Mouse (Mus musculus) limb, embryonic 12.5 days (tissue): ENCODE results near the gene Olfr789. TPM values are rescaled to one million over a fixed set of nuclear protein-coding genes. Genes with fewer than 3 reads are reported as not detected.

Experiments
- ATAC-seq: fragments of 200-750 bp; cut with Nextera tagmentation; 2 replicates; pipeline ENCODE4 v1.8.0; 2017; ENCODE audit warnings: low read depth, moderate TSS enrichment; ENCODE audit not compliant: insufficient number of reproducible peaks, insufficient read depth, low FRiP score, low TSS enrichment
- H3K27ac ChIP-seq: fragments of 300-500 bp; sonication (generic); 2 replicates; pipeline ENCODE4 v1.5.1; 2016; ENCODE audit warnings: mild to moderate bottlenecking, moderate library complexity
- H3K27me3 ChIP-seq: fragments of 300-500 bp; sonication (generic); 2 replicates; pipeline ENCODE4 v1.6.1; 2016; ENCODE audit warnings: mild to moderate bottlenecking, moderate library complexity
- H3K36me3 ChIP-seq: fragments of 300-500 bp; sonication (generic); 2 replicates; pipeline ENCODE4 v1.6.1; 2016; ENCODE audit warnings: mild to moderate bottlenecking, moderate library complexity
- H3K4me1 ChIP-seq: fragments of 300-500 bp; sonication (generic); replicated peaks from 2 replicates; pipeline ENCODE4 v1.6.1; 2016
- H3K4me2 ChIP-seq: fragments of 300-500 bp; sonication (generic); 2 replicates; pipeline ENCODE4 v1.6.1; 2016; ENCODE audit warnings: mild to moderate bottlenecking, moderate library complexity
- H3K4me3 ChIP-seq: fragments of 300-500 bp; sonication (generic); replicated peaks from 2 replicates; pipeline ENCODE4 v1.5.1; 2016; ENCODE audit warnings: mild to moderate bottlenecking
- H3K9ac ChIP-seq: fragments of 300-500 bp; sonication (generic); replicated peaks from 2 replicates; pipeline ENCODE4 v1.6.1; 2016; ENCODE audit warnings: mild to moderate bottlenecking, moderate library complexity
- H3K9me3 ChIP-seq: fragments of 300-500 bp; sonication (generic); 2 replicates; pipeline ENCODE4 v1.6.1; 2016; ENCODE audit warnings: mild to moderate bottlenecking, moderate library complexity
- WGBS: fragments of 180-500 bp; shearing (Covaris S2); methylation state at CpG from one replicate; pipeline ENCODE4 v1.1.7; 2016; 5-methylcytosine and 5-hydroxymethylcytosine counted together
- polyA plus RNA-seq: library from polyadenylated mRNA; unstranded; fragments of >200 nt; fragmentation: Nextera tagmentation; extraction: Ambion mirVana; gene quantifications from 2 replicates; pipeline ENCODE4 v1.2.1, GENCODE M21; 2016

Gene Olfr789
- polyA plus RNA-seq = not detected in 2 replicates

DNA sequence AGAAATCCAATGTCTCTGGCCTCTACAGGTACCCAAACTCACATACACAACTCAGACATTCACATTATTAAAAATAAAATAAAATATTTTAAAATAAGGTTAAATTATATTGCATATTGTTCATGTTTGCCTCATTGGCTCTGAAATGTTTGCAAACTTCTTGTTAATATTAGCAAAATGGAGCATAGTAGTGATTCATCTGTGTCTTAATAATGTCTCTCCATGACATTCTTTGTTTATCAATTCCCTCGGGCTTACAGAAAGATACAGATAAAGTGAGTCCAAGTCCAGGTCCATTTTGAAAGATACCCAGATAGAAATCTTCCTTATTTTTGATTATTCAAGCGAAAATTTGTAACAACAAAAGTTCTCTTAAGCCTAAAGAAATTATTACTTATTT is at the start of gene Olfr789:
Gene Olfr789 (plus strand): TSS at position 301 of the 400 bp plus-strand sequence.
- Histone ChIP-seq H3K9me3 (no peaks in the 10 kb centered on the region), H3K4me2 (no peak within 1 kb of the TSS), H3K36me3 (no peaks in the 10 kb centered on the region), H3K9ac (no peak within 1 kb of the TSS), H3K27me3 (no peaks in the 10 kb centered on the region), H3K27ac (no peak within 1 kb of the TSS), H3K4me1 (no peaks in the 10 kb centered on the region), H3K4me3 (no peak within 1 kb of the TSS)
- ATAC-seq = no peak
- 67% methylated on average over 2 of the region's 2 CpGs for WGBS

GRCm38 (mm10) chr10:129461562-129461961 is 23.0 kb upstream of the Olfr789 start, which contains the start of gene Olfr787:
Gene Olfr787, plus strand, starts transcription at chr10:129461862.
- ATAC-seq = no peak
- Histone ChIP-seq H3K27ac (no peak within 1 kb of the TSS), H3K4me2 (no peak within 1 kb of the TSS), H3K4me3 (no peak within 1 kb of the TSS), H3K4me1 (no peaks in the 10 kb centered on the region), H3K9me3 (no peaks in the 10 kb centered on the region), H3K36me3 (no peaks in the 10 kb centered on the region), H3K9ac (no peak within 1 kb of the TSS), H3K27me3 (no peaks in the 10 kb centered on the region)
- WGBS = 83% methylated on average over 3 of the region's 3 CpGs

GRCm38 (mm10) chr10:129470698-129471097 is 13.9 kb upstream of the Olfr789 start, which contains the start of gene Olfr788:
Gene Olfr788, plus strand, starts transcription at chr10:129470998.
- Histone ChIP-seq H3K27ac (no peak within 1 kb of the TSS), H3K27me3 (no peaks in the 10 kb centered on the region), H3K9ac (no peak within 1 kb of the TSS), H3K9me3 (no peaks in the 10 kb centered on the region), H3K4me1 (no peaks in the 10 kb centered on the region), H3K4me3 (no peak within 1 kb of the TSS), H3K36me3 (no peaks in the 10 kb centered on the region), H3K4me2 (no peak within 1 kb of the TSS)
- ATAC-seq = no peak

DNA sequence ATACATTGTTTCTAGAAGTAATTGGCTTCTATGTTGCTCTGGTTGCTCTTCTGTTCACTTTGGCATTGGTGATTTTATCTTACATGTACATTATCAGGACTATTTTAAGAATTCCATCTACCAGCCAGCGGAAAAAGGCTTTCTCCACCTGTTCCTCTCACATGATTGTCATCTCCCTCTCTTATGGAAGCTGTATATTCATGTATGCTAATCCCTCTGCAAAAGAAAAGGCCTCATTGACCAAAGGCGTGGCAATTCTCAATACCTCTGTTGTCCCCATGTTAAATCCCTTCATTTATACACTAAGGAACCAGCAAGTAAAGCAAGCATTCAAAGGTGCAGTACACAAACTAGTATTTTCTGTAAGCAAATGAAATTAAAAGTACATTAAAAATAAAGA is 11.3 kb upstream of the Olfr789 start:
- Histone ChIP-seq H3K4me3 (no peak overlapping the region), H3K36me3 (no peaks in the 10 kb centered on the region), H3K9ac (no peak overlapping the region), H3K9me3 (no peaks in the 10 kb centered on the region), H3K4me1 (no peaks in the 10 kb centered on the region), H3K27ac (no peak overlapping the region), H3K27me3 (no peaks in the 10 kb centered on the region), H3K4me2 (no peak overlapping the region)
- 67% methylated on average over 2 of the region's 2 CpGs for WGBS
- no peak for ATAC-seq

GRCm38 (mm10) chr10:129473723-129474122 is 10.8 kb upstream of the Olfr789 start:
- H3K36me3 ChIP-seq = no peaks in the 10 kb centered on the region
- H3K27ac ChIP-seq = no peak overlapping the region
- no peaks in the 10 kb centered on the region for H3K27me3 ChIP-seq
- H3K4me3 ChIP-seq = no peak overlapping the region
- H3K9ac ChIP-seq = no peak overlapping the region
- H3K9me3 ChIP-seq = no peaks in the 10 kb centered on the region
- H3K4me2 ChIP-seq = no peak overlapping the region
- ATAC-seq = no peak
- H3K4me1 ChIP-seq = no peaks in the 10 kb centered on the region

DNA sequence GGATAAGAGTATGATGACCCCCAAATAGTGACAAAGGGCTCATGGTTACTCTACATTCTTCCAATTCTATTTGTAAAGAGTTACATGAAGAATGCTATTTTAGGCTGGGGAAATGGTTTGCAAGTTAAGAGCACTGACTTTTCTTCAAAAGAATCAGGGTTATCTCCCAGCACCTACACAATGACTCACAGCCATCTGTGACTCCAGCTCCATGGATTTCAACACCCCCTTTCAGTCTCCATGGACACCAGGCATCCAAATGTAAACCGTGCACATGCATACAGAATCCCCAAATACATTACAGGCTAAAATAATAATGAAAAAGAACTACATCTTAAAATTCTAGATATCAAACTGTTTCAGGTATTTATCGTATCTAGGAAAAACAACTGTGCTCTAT is 5.5 kb downstream of the Olfr789 start:
- 91% methylated on average over 2 of the region's 2 CpGs for WGBS
- no peak for ATAC-seq
- no peak overlapping the region for H3K9ac ChIP-seq
- H3K4me3 ChIP-seq = no peak overlapping the region
- no peaks in the 10 kb centered on the region for H3K4me1 ChIP-seq
- H3K36me3 ChIP-seq = no peaks in the 10 kb centered on the region
- H3K27ac ChIP-seq = no peak overlapping the region
- H3K4me2 ChIP-seq = no peak overlapping the region
- no peaks in the 10 kb centered on the region for H3K9me3 ChIP-seq
- no peaks in the 10 kb centered on the region for H3K27me3 ChIP-seq

GRCm38 (mm10) chr10:129498192-129498591 is 13.6 kb downstream of the Olfr789 start, which contains the start of gene Olfr790:
Gene Olfr790, plus strand, starts transcription at chr10:129498492.
- no peak within 1 kb of the TSS for H3K9ac ChIP-seq
- ATAC-seq = no peak
- H3K9me3 ChIP-seq = no peaks in the 10 kb centered on the region
- H3K27ac ChIP-seq = no peak within 1 kb of the TSS
- no peaks in the 10 kb centered on the region for H3K27me3 ChIP-seq
- no peak within 1 kb of the TSS for H3K4me3 ChIP-seq
- H3K4me1 ChIP-seq = no peaks in the 10 kb centered on the region
- no peaks in the 10 kb centered on the region for H3K36me3 ChIP-seq
- H3K4me2 ChIP-seq = no peak within 1 kb of the TSS

- Histone ChIP-seq H3K4me2 (no peak within 1 kb of the TSS), H3K4me1 (no peaks in the 10 kb centered on the region), H3K36me3 (no peaks in the 10 kb centered on the region), H3K27me3 (no peaks in the 10 kb centered on the region), H3K9ac (no peak within 1 kb of the TSS), H3K4me3 (no peak within 1 kb of the TSS), H3K27ac (no peak within 1 kb of the TSS), H3K9me3 (0 out of 2 replicates have a peak, but pooled peaks cover 2% of the 10 kb centered on the region)
- WGBS = 81% methylated on average over 3 of the region's 3 CpGs
- ATAC-seq = no peak
Measured at GRCm38 (mm10) chr10:129521492-129521891, 36.9 kb downstream of the Olfr789 start, which contains the start of gene Olfr791. Gene Olfr791, plus strand, starts transcription at chr10:129521792.

DNA sequence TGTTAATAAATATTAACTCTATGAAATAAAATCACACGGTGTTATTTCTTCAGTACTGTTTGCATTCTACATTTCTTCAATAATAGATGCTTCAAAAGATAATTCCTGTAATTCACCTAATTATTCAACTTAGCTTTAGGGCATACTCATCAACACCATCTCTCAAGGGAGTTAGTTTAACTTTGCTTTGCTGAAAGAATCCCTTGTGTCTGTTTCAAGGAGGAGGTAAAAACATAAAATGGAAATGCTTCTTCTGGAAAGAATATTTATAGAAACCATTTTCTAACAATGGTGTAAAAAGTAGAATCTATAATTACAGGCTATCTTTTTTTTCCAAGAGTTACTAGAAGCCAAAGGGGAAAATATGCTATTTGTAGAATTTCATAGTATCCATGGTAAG is 54.3 kb downstream of the Olfr789 start, which contains the start of gene Olfr792:
Gene Olfr792 (plus strand): TSS at position 301 of the 400 bp plus-strand sequence.
- H3K9ac ChIP-seq = no peak within 1 kb of the TSS
- no peak within 1 kb of the TSS for H3K4me3 ChIP-seq
- no peak for ATAC-seq
- H3K27ac ChIP-seq = no peak within 1 kb of the TSS
- peaks cover under 1% of the 10 kb centered on the region; the same call in 1 of the 2 replicates for H3K9me3 ChIP-seq
- no peak within 1 kb of the TSS for H3K4me2 ChIP-seq
- H3K27me3 ChIP-seq = no peaks in the 10 kb centered on the region
- H3K36me3 ChIP-seq = no peaks in the 10 kb centered on the region
- no peaks in the 10 kb centered on the region for H3K4me1 ChIP-seq
- 80% methylated on average over 1 of the region's 1 CpGs for WGBS

Other genes with a start within 250 kb of the Olfr789 start
- not detected in 2 replicates for gene Olfr774, start 248.5 kb upstream of the Olfr789 start, polyA plus RNA-seq
- gene Olfr775, start 236.3 kb upstream of the Olfr789 start, polyA plus RNA-seq = not detected in 2 replicates
- gene Olfr776, start 225.6 kb upstream of the Olfr789 start, polyA plus RNA-seq = not detected in 2 replicates
- not detected in 2 replicates for gene Olfr777, start 213.3 kb upstream of the Olfr789 start, polyA plus RNA-seq
- gene Olfr780, start 166.6 kb upstream of the Olfr789 start, polyA plus RNA-seq = not detected in 2 replicates
- not detected in 2 replicates for gene Olfr781, start 155.9 kb upstream of the Olfr789 start, polyA plus RNA-seq
- gene Olfr782, start 135.9 kb upstream of the Olfr789 start, polyA plus RNA-seq = not detected in 2 replicates
- 0.09 TPM in 2 replicates for gene Olfr784, start 100.7 kb upstream of the Olfr789 start, polyA plus RNA-seq
- not detected in 2 replicates for gene Olfr785, start 79.3 kb upstream of the Olfr789 start, polyA plus RNA-seq
- gene Olfr786, start 57.4 kb upstream of the Olfr789 start, polyA plus RNA-seq = not detected in 2 replicates
- not detected in 2 replicates for gene Olfr787, start 22.9 kb upstream of the Olfr789 start, polyA plus RNA-seq
- gene Olfr788, start 13.8 kb upstream of the Olfr789 start, polyA plus RNA-seq = not detected in 2 replicates
- not detected in 2 replicates for gene Olfr790, start 13.7 kb downstream of the Olfr789 start, polyA plus RNA-seq
- not detected in 2 replicates for gene Olfr791, start 37.0 kb downstream of the Olfr789 start, polyA plus RNA-seq
- gene Olfr792, start 54.4 kb downstream of the Olfr789 start, polyA plus RNA-seq = not detected in 2 replicates
- not detected in 2 replicates for gene Olfr794, start 82.9 kb downstream of the Olfr789 start, polyA plus RNA-seq
- not detected in 2 replicates for gene Olfr796, start 127.8 kb downstream of the Olfr789 start, polyA plus RNA-seq
- gene Olfr798, start 143.2 kb downstream of the Olfr789 start, polyA plus RNA-seq = not detected in 2 replicates
- gene Olfr799, start 152.7 kb downstream of the Olfr789 start, polyA plus RNA-seq = not detected in 2 replicates
- not detected in 2 replicates for gene Olfr800, start 172.9 kb downstream of the Olfr789 start, polyA plus RNA-seq
- not detected in 2 replicates for gene Olfr801, start 189.1 kb downstream of the Olfr789 start, polyA plus RNA-seq
- gene Olfr802, start 203.4 kb downstream of the Olfr789 start, polyA plus RNA-seq = not detected in 2 replicates
- gene Olfr803, start 209.5 kb downstream of the Olfr789 start, polyA plus RNA-seq = not detected in 2 replicates
- not detected in 2 replicates for gene Olfr804, start 218.5 kb downstream of the Olfr789 start, polyA plus RNA-seq
- gene Olfr805, start 244.6 kb downstream of the Olfr789 start, polyA plus RNA-seq = not detected in 2 replicates